Mouse (Mus musculus) left cerebral cortex, postnatal 10 days (tissue): ENCODE results near the gene Clec1b. TPM values are rescaled to one million over a fixed set of nuclear protein-coding genes. Genes with fewer than 3 reads are reported as not detected.

Source experiments
- DNase-seq, 2 experiments: peaks; one replicate each; pipeline ENCODE4 v3.0.0; 2021 to 2022; ENCODE audit warnings: low spot score in 2 of 2, mixed read lengths in 1 of 2; ENCODE audit errors: extremely low spot score in 1 of 2
- intact Hi-C: fragments of 180-260 bp; cut with DNase I; formaldehyde crosslinking; loops from one replicate; pipeline ENCODE4 v1.15.1; 2025
- total RNA-seq, 2 experiments: library from RNA; stranded (reverse); gene quantifications; 2 replicates each; pipeline ENCODE4 v1.2.3; 2021

The Clec1b gene
- total RNA-seq = under 1 TPM in 1 of 2 experiments, not detected in 1; 0.43 TPM

GRCm38 (mm10) chr6:129396997-129397396, at the start of gene Clec1b:
Gene Clec1b, plus strand, starts transcription at chr6:129397297.
- DNase-seq = no peak
- intact Hi-C loops = loop anchor here (10.0 kb wide), 1 partner anchor 78 kb away; no protein-coding TSS in a partner anchor

DNA sequence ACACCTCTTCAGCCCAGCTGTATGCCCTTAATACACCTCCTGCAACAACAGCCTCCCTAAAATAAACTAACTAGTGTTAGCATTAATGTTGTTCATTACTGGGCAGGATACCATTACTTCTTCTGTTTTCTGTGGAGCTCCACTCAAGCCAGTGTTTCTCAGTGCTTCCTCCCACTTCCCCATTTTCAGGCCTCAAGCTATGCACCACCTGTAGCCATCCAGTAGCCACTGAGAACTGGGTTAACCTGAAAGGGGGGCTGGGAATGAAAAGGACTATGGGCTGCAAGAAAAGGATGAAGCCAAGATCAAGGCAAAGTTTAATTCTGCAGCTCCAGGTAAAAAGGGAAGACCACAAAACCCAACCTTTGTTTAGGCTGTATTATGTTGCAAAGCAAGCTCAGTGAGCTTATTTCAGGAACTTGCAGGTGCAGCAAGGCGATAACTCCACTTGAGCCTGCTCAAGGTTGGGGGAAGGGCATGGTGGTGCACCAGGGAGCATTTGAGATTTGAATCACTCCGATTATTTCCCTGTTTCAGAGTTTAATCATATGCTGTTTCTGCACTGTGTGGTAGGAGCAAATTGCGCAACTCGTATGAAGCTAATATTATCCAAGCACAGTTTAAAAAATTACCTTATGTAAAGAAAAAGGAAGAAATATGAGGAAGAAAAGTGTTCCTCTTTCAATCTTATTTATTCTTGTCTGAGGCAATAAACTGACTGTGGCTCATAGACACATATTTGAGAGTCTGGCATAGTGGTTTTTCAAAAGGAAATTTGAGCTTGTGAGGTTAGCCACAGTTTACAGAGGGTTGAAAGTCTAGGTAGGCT, 47.4 kb upstream of the Clec1b start:
- intact Hi-C loops = no loop called here
- no peak for DNase-seq

- no peak for DNase-seq
- intact Hi-C loops = no loop called here
Measured at GRCm38 (mm10) chr6:129351091-129351490, 46.0 kb upstream of the Clec1b start.

DNA sequence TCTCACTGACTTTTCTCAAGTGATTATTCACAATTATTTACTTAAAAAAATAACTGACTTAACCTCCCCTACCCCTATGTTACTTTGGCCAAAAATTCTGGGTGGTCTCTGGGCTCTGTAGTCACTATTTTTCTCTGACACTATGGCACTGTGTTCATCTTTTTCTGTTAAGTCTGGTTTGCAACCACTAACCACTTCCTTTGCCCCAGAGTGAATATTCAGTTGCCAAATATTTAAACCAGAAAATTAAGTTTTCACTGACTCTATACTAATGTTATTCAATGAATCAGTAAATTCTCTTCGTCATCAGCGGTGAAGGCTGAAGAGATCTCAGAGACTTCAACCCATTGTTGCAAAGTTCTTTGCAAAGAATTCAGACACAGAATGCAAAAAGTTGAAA, 41.3 kb upstream of the Clec1b start:
- DNase-seq = no peak
- intact Hi-C loops = no loop called here

- intact Hi-C loops = no loop called here
Measured at GRCm38 (mm10) chr6:129356430-129356829, 40.7 kb upstream of the Clec1b start.

GRCm38 (mm10) chr6:129359515-129359914, 37.6 kb upstream of the Clec1b start:
- intact Hi-C loops = no loop called here
- DNase-seq = no peak

More at GRCm38 (mm10) chr6:129356430-129356829, 40.7 kb upstream of the Clec1b start:
- DNase-seq = no peak

DNA sequence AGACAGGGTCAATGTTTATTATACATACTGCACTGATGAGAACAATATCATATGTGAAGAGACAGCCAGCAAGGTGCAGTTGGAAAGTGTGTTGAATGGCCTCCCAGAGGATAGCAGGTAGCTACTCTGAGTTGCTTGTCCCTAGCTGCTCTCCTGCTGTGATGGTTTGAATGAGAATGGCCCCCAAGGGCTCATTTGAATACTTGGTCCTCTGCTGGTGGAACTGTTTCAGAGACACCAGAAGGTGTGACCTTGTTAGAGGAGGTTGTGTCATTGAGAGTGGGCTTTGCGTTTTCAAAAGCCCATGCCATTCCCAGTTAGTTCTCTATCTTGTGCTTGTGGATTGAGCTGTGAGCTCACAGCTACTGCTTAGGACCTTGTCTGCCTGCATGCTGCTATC, 33.2 kb upstream of the Clec1b start:
- intact Hi-C loops = loop anchor here (10.0 kb wide), 2 partner anchors 269 to 559 kb away; no protein-coding TSS in a partner anchor

DNA sequence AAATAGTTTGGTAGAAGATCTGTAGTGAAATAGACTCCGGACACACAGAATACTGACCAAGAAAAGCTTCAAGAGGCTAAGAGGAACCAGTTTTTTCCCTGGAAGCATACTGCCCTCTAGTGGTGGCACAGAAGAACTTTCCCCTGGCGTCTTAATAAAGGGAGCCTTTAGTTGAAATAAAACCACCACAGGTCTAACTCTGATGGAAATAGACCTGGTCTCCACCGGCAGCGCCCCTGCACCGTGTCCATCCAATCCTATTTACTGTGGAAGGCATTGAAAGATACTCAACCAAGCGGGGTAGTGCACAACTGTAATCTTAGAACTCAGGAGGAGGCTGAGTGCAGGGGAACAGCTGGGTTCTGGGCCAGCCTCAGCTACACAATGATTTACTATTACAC, 31.1 kb upstream of the Clec1b start:
- peak; percentile 14 to 22 for DNase-seq
- intact Hi-C loops = loop anchor here (5.0 to 10.0 kb wide), 5 partner anchors 34 to 561 kb away; partner anchors contain the start of gene 4922502D21Rik

More for the DNA sequence above, 33.2 kb upstream of the Clec1b start:
- no peak for DNase-seq

GRCm38 (mm10) chr6:129369374-129370132, 27.5 kb upstream of the Clec1b start:
- DNase-seq = no peak
- intact Hi-C loops = loop anchor here (5.0 to 10.0 kb wide), 5 partner anchors 37 to 565 kb away; partner anchors contain the start of gene 4922502D21Rik

DNA sequence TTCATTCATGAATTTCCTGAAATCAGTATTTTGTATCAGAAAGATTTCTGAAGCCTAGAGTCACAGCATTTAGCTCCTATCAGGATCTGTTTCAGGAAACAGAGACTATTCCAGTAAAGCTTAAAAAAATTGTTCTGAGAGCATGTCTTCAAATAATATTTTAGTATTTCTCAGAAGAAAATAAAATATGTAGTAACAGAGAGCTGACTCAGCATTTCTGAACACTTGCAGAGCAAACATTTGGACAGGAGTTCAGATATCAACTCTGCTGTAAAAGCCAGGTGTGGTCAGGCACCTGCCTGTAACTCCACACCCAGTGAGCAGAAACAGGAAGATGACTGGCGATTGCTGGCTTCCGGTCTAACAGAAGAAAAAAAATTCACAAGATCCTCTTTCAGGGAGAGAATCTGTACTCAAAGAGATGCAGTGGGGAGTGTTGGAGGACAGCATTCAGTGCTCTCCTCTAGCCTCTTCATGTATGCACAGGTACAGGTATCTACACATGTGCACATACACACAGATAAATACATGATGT, 22.1 kb upstream of the Clec1b start:
- intact Hi-C loops = no loop called here
- DNase-seq = no peak

DNA sequence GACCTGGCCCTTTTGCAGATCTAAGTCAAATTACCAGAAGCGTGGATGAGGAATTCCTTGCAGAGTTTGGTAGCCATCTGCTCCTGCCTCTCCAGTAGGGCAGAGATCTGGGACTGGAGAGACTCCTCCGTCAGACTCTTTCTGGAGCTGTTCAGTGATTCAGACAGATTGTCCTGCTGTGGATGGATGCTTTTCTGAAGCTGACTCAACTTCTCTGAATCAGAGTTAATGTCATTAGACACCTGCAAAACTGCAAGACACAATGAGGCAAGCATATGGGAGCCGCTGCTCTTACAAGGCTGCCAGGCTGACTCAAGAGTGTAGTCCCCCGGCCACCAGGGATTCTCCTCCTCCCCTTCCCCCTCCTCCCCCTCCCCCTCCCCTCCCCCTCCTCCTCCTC, 16.6 kb upstream of the Clec1b start:
- intact Hi-C loops = no loop called here

DNA sequence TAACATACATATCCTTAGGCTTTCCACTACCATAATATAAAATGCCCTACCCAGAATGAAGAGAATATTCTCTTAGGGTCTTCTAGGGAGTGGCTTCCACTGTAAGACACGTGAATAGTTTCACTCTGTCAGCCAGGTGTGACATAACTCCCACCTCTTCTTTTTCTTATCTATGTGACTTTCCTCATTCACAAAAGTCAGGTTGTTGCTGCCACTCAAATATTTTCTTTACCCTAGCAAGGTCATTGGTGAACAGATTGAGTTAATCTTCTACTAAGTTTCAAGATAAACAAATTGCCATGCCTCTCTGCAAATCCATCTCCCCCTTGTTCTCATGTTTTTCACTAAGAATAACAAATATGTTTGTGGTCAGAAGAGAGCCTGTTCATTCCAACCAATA, 15.4 kb upstream of the Clec1b start:
- DNase-seq = no peak
- intact Hi-C loops = no loop called here

More for the DNA sequence above, 16.6 kb upstream of the Clec1b start:
- no peak for DNase-seq

- intact Hi-C loops = no loop called here
- no peak for DNase-seq
Measured at GRCm38 (mm10) chr6:129383466-129383865, 13.6 kb upstream of the Clec1b start.

- intact Hi-C loops = no loop called here
Measured at GRCm38 (mm10) chr6:129385000-129385399, 12.1 kb upstream of the Clec1b start.

DNA sequence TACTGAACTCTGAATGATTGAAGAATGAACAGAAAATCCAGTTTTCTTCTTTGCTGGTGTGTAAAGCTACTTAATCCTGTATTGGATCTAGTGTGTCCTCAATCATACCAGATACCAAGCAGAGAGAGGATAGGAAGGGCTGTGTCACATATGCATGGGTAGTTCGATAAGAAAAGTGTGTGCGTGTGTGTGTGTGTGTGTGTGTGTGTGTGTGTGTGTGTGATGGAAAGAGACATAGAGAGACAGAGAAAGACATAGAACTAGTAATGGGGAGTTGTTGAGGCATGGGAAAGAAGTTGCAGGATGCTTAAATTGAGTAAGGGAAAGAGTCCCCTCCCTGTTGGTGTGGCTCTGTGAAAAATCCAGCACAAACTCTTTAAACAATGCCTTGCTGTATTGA, 11.3 kb upstream of the Clec1b start, which contains the start of gene Clec12b:
Gene Clec12b (minus strand): TSS at position 101 of the 400 bp plus-strand sequence.
- intact Hi-C loops = no loop called here
- DNase-seq = no peak

More at GRCm38 (mm10) chr6:129385000-129385399, 12.1 kb upstream of the Clec1b start:
- DNase-seq = no peak

DNA sequence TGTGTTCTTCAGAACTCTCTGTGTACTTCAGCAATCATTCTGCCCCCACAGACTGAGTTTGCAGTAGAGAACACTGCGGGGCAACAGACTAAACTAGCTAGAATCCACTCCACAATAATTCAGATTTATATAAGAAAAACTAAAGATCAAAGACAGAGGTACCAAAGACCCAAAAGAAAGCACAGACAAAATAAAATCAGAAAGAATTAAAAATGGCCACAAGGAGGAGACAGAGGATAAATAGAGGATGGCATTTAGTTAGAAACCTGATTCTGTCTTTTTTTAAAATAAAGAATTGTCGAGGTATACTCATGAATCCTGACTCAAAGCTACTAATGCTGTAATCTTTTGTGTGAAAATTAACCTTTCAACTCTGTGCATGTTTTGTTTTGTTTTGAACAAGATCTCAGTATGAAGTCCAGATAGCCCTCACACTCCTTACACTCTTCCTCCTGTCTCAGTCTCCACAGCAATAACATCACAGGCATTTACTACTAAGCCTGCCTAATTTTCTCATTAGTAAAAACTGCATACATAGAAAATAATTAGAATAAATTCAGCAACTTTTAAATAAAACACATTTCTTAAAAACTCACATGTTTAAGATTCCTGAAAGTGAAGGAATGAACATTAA, 3.9 kb upstream of the Clec1b start:
- intact Hi-C loops = loop anchor here (1.0 to 10.0 kb wide), 2 partner anchors 82 to 166 kb away; no protein-coding TSS in a partner anchor
- DNase-seq = peak in 1 of 2 experiments; percentile 7

DNA sequence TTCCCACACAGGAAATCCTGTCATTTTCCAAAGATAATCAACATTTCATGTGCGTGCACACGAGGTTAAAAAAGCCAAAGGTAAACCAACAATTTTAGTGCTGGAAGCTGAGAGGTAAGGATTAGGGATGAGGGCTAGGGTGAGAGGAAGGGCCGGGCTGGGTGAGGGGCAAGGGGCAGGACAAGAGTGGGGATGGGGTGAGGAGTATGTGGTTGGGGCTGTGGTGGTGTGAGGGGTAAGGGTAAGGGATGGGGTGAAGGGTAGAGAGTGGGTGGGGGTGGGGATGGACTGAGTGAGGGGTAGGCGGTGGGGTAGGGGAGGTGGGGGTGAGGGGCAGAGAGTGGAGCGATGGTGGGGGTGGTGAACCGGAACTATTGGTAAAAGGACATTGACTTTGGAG, 3.4 kb upstream of the Clec1b start:
- intact Hi-C loops = loop anchor here (1.0 to 10.0 kb wide), 3 partner anchors 81 to 166 kb away; no protein-coding TSS in a partner anchor
- DNase-seq = no peak

DNA sequence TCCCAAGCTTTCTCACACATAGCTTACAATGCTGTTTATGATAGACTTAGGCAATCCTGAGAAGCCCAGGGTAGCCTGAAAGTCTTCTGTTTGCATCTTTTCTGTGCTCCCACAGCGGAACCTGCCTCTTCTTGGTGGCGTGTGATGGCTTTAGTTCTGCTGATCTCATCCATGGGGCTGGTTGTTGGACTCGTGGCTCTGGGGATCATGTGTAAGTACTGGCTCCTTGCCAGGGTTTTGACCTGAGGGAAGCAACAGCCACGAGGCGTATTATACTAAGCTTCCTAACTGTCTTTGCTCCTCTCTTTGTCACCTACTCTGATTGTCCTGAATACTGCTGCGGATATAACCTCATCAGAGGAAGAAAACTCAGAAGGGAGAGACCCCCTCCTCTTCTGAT, 2.8 kb downstream of the Clec1b start:
- DNase-seq = peak in 1 of 2 experiments; percentile 28
- intact Hi-C loops = loop anchor here (10.0 kb wide), 1 partner anchor 75 kb away; no protein-coding TSS in a partner anchor
